18 mouse cellular contexts compared by ENCODE assay signal in the genomic region with DNA sequence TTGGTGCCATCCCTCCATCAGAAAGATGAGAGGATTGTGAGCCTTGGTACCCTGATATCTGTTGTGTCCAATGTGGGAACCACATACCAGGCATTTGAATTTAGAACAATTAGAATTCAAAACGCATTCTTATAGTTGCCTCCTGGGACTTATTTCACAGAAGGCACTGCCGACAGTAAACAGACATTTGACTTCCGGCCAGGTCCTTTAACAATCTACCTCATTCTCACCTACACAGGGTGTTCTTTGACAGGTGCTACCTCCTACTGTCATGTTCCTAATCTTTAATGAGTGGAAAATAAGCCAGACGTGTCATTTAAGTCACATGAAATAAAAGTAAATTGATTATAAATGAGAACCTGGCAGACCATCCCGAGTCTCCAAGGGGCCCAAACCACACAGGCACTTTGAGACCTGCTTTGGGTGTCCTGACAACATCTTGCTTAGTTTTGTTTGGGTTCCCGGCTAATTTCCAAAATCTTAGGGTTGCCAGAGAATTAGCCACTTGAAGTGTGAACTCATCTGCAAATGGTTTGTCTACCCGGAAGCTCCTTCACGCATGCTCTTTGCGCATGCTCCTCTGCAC.
DNase-seq lines count a peak whose midpoint lies in the region; ATAC-seq and TF ChIP-seq lines count a peak whose summit lies in the region.
"Had no signal": no experiment of that assay in that cellular context is flagged by ENCODE, and none has a peak within 500 bp of the region (broad histone marks: within the 10 kb centered on the region; RNA-seq: fewer than 3 reads in every experiment).

No protein-coding gene starts in this region.

- peak; percentile 4 for DNase-seq in cerebellum, adult 9-11 months
- DNase-seq in forebrain, embryonic 14.5 days (ENCODE audit: low spot score) = peak; percentile 52
- peak; percentile 37 for DNase-seq in hindbrain, postnatal 0 days (ENCODE audit: low spot score)
- no peak for DNase-seq in liver
- DNase-seq: adrenal gland, postnatal 14 days; cerebellum, adult 18-20 months; gastrocnemius, postnatal 14 days; heart, postnatal 36 days; kidney, adult 11 months; kidney, adult 9 months had no signal

- H3K27ac ChIP-seq in forebrain, embryonic 14.5 days (ENCODE audit: low read depth, low read length) = no peak overlapping the region
- H3K27ac ChIP-seq in forebrain, embryonic 12.5 days = no peak overlapping the region
- H3K27ac ChIP-seq in hindbrain, postnatal 0 days = no peak overlapping the region
- no peak overlapping the region for H3K27ac ChIP-seq in hindbrain, embryonic 13.5 days
- H3K27ac ChIP-seq: embryonic facial prominence, embryonic 10.5 days; heart, embryonic 13.5 days had no signal

- H3K36me3 ChIP-seq in forebrain, embryonic 14.5 days (ENCODE audit: control insufficient read depth, insufficient read depth, low read length) = no peaks in the 10 kb centered on the region
- no peaks in the 10 kb centered on the region for H3K36me3 ChIP-seq in forebrain, embryonic 12.5 days (replicated peaks)
- no peaks in the 10 kb centered on the region for H3K36me3 ChIP-seq in hindbrain, postnatal 0 days (ENCODE audit: insufficient read depth, low read length)
- no peaks in the 10 kb centered on the region for H3K36me3 ChIP-seq in hindbrain, embryonic 13.5 days
- H3K36me3 ChIP-seq: embryonic facial prominence, embryonic 10.5 days; heart, embryonic 13.5 days had no signal

- no peaks in the 10 kb centered on the region for H3K27me3 ChIP-seq in forebrain, embryonic 14.5 days (replicated peaks; ENCODE audit: control insufficient read depth, insufficient read depth, low read length)
- no peaks in the 10 kb centered on the region for H3K27me3 ChIP-seq in forebrain, embryonic 12.5 days
- H3K27me3 ChIP-seq in hindbrain, postnatal 0 days (ENCODE audit: insufficient read depth, low read length) = no peaks in the 10 kb centered on the region
- H3K27me3 ChIP-seq in hindbrain, embryonic 13.5 days = no peaks in the 10 kb centered on the region
- H3K27me3 ChIP-seq: heart, embryonic 13.5 days had no signal

- no peak overlapping the region for H3K4me2 ChIP-seq in forebrain, embryonic 14.5 days (ENCODE audit: low read length)
- no peak overlapping the region for H3K4me2 ChIP-seq in forebrain, embryonic 12.5 days
- H3K4me2 ChIP-seq in hindbrain, postnatal 0 days (ENCODE audit: low read depth, low read length) = no peak overlapping the region
- no peak overlapping the region for H3K4me2 ChIP-seq in hindbrain, embryonic 13.5 days
- H3K4me2 ChIP-seq: heart, embryonic 13.5 days had no signal

- no peak overlapping the region for H3K4me3 ChIP-seq in forebrain, embryonic 14.5 days (ENCODE audit: low read depth, low read length)
- no peak overlapping the region for H3K4me3 ChIP-seq in forebrain, embryonic 12.5 days (replicated peaks)
- H3K4me3 ChIP-seq in hindbrain, postnatal 0 days (ENCODE audit: low read length) = no peak overlapping the region
- H3K4me3 ChIP-seq in hindbrain, embryonic 13.5 days = no peak overlapping the region
- H3K4me3 ChIP-seq: embryonic facial prominence, embryonic 10.5 days; heart, embryonic 13.5 days had no signal

- TF ChIP-seq CTCF in hindbrain, postnatal 0 days (IDR thresholded peaks at IDR 0.05; ENCODE audit: low read depth) = no peak

- H3K4me1 ChIP-seq in forebrain, embryonic 14.5 days (ENCODE audit: control insufficient read depth, insufficient read depth, low read length) = no peaks in the 10 kb centered on the region
- H3K4me1 ChIP-seq in forebrain, embryonic 12.5 days = no peaks in the 10 kb centered on the region
- H3K4me1 ChIP-seq in hindbrain, postnatal 0 days (ENCODE audit: insufficient read depth, low read length) = no peaks in the 10 kb centered on the region
- H3K4me1 ChIP-seq in hindbrain, embryonic 13.5 days (replicated peaks) = no peaks in the 10 kb centered on the region
- H3K4me1 ChIP-seq: embryonic facial prominence, embryonic 10.5 days; heart, embryonic 13.5 days had no signal

- WGBS in forebrain, embryonic 14.5 days = 65% methylated on average over 9 of the region's 9 CpGs
- 81% methylated on average over 9 of the region's 9 CpGs for WGBS in forebrain, embryonic 12.5 days
- 62% methylated on average over 9 of the region's 9 CpGs for WGBS in hindbrain, postnatal 0 days
- 78% methylated on average over 9 of the region's 9 CpGs for WGBS in hindbrain, embryonic 13.5 days

- H3K9me3 ChIP-seq in forebrain, embryonic 14.5 days (replicated peaks; ENCODE audit: control insufficient read depth, low read length) = no peaks in the 10 kb centered on the region
- no peaks in the 10 kb centered on the region for H3K9me3 ChIP-seq in forebrain, embryonic 12.5 days
- no peaks in the 10 kb centered on the region for H3K9me3 ChIP-seq in hindbrain, postnatal 0 days (ENCODE audit: low read length)
- H3K9me3 ChIP-seq in hindbrain, embryonic 13.5 days = no peaks in the 10 kb centered on the region
- H3K9me3 ChIP-seq: embryonic facial prominence, embryonic 10.5 days; heart, embryonic 13.5 days had no signal

- H3K9ac ChIP-seq in forebrain, embryonic 14.5 days (ENCODE audit: low read length) = no peak overlapping the region
- H3K9ac ChIP-seq in forebrain, embryonic 12.5 days = no peak overlapping the region
- H3K9ac ChIP-seq in hindbrain, postnatal 0 days (replicated peaks; ENCODE audit: low read length) = no peak overlapping the region
- no peak overlapping the region for H3K9ac ChIP-seq in hindbrain, embryonic 13.5 days
- H3K9ac ChIP-seq: heart, embryonic 13.5 days had no signal

- no peak for ATAC-seq in cerebellum, adult (ENCODE audit: insufficient number of reproducible peaks, low FRiP score, low TSS enrichment)
- ATAC-seq in forebrain, embryonic 14.5 days = peak; percentile 42; the same call in 1 of the 2 replicates
- no peak for ATAC-seq in forebrain, embryonic 12.5 days (ENCODE audit: low FRiP score)
- no peak for ATAC-seq in hindbrain, postnatal 0 days
- no peak for ATAC-seq in hindbrain, embryonic 13.5 days (ENCODE audit: low FRiP score)
- ATAC-seq: activated CD4-positive, CD25-positive, alpha-beta regulatory T cell, adult 4 months; hindbrain, embryonic 16.5 days; Patski had no signal
